Mouse (Mus musculus) liver (tissue): ENCODE measurements at regions not wholly inside any gene's neighbourhood (a gene's known extent, or its start where the extent isn't known, plus 50 kb on each side); places are given as distances from the start of the nearest gene placed in this dataset.

Source experiments
- DNase-seq: peaks from one replicate; pipeline ENCODE4 v3.0.0-alpha.2; 2020; ENCODE audit warnings: mixed read lengths

- DNase-seq: no peak
Observed at GRCm38 (mm10) chr12:68871259-68871658, 287.7 kb downstream of the Rps29 start.

- DNase-seq: no peak
Observed at GRCm38 (mm10) chr12:68862991-68863356, 296.0 kb downstream of the Rps29 start.

- no peak for DNase-seq
Observed at GRCm38 (mm10) chr12:68862313-68862990, 296.5 kb downstream of the Rps29 start.

GRCm38 (mm10) chr12:68860332-68860731 is 298.7 kb downstream of the Rps29 start:
- DNase-seq: no peak

GRCm38 (mm10) chr12:68849616-68850140 is 309.3 kb downstream of the Rps29 start:
- DNase-seq: no peak

- no peak for DNase-seq
Observed at GRCm38 (mm10) chr12:68840815-68841214, 318.2 kb downstream of the Rps29 start.

- no peak for DNase-seq
Observed at GRCm38 (mm10) chr12:68840156-68840555, 318.8 kb downstream of the Rps29 start.

GRCm38 (mm10) chr12:68836023-68836422 is 323.0 kb downstream of the Rps29 start:
- no peak for DNase-seq

- no peak for DNase-seq
Observed at GRCm38 (mm10) chr12:68833914-68834313, 325.1 kb downstream of the Rps29 start.

GRCm38 (mm10) chr12:68829404-68829803 is 329.6 kb downstream of the Rps29 start:
- no peak for DNase-seq

GRCm38 (mm10) chr12:68827549-68828249 is 331.3 kb downstream of the Rps29 start:
- DNase-seq: no peak

GRCm38 (mm10) chr12:68794396-68794795 is 364.6 kb downstream of the Rps29 start:
- no peak for DNase-seq

- no peak for DNase-seq
Observed at GRCm38 (mm10) chr12:68783636-68784035, 375.4 kb downstream of the Rps29 start.

- no peak for DNase-seq
Observed at GRCm38 (mm10) chr12:68775503-68775902, 383.5 kb downstream of the Rps29 start.

- no peak for DNase-seq
Observed at GRCm38 (mm10) chr12:68774800-68775199, 384.2 kb downstream of the Rps29 start.

GRCm38 (mm10) chr12:68758263-68759020 is 400.5 kb downstream of the Rps29 start:
- no peak for DNase-seq

- DNase-seq: no peak
Observed at GRCm38 (mm10) chr12:68728882-68729281, 430.1 kb downstream of the Rps29 start.

GRCm38 (mm10) chr12:68718946-68719345 is 440.0 kb downstream of the Rps29 start:
- no peak for DNase-seq

- DNase-seq: no peak
Observed at GRCm38 (mm10) chr12:68694275-68695267, 464.4 kb downstream of the Rps29 start.

GRCm38 (mm10) chr12:68688262-68688661 is 470.7 kb downstream of the Rps29 start:
- no peak for DNase-seq

- no peak for DNase-seq
Observed at GRCm38 (mm10) chr12:68683897-68684296, 475.1 kb downstream of the Rps29 start.

- DNase-seq: no peak
Observed at GRCm38 (mm10) chr12:68683176-68683575, 475.8 kb downstream of the Rps29 start.
